Mouse (Mus musculus): Measurements from ENCODE around the gene Slc8a1.

Slc8a1 gene

DNA sequence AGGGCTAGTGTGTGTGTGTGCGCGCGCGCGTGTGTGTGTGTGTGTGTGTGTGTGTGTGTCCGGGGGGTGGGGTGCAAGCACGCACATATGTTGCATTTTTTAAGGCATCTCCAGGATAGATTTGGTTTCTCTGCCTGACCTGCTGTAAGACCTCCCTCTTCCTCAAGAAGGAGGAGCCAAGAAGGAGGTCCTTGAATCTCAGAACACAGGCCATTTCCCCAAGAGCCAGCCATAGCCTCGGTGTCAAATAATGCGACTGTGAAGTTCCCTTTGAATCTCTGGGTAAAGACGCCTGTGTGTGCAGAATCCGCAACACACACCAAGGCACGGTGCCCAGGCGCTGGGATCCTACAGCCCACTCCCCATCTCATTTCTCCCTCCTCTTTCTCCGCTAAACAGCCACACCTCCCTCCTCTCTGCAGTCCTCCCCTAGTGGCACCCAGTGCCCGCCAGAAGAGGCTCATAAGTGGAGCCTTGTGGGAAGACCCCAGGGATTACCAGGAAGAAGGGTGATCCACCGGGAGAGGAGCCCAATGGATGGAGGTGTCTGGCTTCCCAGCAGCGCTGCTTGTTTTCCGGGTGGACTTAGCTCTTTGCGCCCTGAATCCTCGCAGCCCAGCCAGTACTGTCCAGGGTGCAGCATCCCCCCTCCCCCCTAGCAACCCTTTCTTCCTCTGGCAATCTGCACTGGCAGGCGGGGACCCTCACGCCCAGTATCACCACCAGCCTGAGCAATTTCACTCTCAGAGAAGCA, 68.9 kb downstream of the Slc8a1 start:
- DNase-seq, result no peak

DNA sequence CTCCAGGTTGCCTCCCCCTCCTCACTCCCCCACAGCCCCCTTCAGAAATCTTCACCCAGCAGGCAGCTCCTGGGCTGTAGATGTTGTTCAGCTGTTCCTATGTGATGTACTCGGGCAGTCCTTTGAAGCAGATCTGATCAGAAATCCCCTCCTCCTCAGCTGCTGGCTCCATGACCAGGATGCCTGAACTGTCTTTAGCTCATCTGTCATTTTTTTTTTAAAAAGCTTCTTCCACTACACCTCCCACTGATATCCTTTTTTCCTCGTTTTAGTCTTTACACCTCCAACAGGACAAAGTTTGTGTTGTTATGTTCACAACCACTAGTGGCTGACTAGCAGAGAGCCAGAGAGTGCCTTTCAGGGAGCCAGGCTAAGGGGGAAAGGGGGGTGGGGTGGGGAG, 69.7 kb downstream of the Slc8a1 start:
- no peak for DNase-seq

DNA sequence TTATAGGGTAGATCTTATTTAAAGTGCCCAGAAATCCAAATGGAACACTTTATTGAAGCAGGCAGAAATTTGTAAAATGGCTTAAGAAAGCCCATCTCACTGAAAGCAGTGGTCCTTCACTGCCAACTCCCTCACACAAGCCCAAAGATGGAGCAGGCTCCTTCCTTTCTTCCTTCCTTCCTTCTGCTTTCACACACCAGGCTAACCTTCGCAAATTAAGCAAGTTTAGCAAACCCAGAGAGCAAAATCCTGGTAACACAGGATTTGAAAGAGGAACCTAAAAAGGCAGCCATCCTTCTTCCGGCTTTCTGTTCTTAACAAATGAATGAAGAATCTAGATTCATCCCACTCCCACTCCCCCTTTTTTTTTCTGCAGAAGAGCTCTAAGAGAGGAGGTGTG, 70.2 kb downstream of the Slc8a1 start:
- DNase-seq, result no peak

DNA sequence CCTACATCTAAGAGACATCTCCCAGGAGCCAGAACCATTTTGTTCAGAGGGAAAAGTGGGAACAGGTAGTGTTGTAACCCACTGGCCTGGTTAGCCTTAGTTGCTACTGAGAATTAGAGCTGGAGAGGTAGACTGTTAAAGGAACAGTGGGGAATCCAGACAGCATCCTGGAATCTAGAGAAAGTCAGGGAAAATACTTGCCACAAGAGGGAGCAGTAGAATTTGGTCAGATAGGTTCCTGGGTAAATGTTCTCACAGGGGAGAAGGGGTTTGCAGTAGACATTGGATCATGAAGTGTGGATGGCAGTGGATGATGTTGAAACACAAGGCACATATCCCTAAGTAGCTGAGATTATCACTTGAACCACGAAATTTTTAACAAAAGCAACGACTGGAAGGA, 71.6 kb downstream of the Slc8a1 start:
- DNase-seq, result no peak

DNA sequence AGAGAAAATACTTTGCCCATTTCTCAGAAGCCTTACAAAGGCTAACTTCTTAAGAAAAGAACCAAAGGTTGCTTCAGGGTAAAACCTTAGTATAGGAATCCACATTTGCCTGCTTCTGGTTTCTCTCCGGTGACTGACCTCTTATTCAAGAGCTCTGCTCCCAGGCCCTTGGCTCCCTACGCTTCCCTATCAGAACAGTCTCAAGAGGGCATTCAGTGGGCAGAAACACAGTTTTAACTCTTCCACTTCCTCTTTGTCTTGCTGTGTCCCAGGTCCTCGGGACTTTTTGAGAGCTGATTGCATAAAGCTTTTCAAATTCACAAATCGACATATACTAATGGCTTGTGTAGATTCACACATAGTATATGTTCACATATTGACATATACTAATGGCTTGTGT, 73.3 kb downstream of the Slc8a1 start:
- DNase-seq, result no peak

DNA sequence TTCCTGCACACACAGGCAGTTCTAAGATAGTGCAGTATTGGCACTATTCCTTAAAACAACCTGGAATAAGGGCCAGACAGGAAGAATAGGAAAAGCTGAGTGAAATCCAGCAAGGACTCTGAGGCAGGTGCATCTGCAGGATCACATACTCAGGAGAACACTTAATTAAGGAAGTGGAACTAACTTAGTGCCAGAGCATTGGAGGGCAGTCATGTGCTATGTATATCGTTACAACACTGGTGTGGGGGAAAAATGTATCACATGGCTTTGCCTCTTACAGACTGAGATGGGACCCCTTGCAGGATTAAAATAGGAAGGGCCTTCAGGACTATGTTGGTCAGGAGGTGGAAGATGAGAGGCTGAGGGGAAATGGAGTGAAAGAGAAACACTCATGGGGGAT, 80.3 kb downstream of the Slc8a1 start:
- DNase-seq, result no peak

DNA sequence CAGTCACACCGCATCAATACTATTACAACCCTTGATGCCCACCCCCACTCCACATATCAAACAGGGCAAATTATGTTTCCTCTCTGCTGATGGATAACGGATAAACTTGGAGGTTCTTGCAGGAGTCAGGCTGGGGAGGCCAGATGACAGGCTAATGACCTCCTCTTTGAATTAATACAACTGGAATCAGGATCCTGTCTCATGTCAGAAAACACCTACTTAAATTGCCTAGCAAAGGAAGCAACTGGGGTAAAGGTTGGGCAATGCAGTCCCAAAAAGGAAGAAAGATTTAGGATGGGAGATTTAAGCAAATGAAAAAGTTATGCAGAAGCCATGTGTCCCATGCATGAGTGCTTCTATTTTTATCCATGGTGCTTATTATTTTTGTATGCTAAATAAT, 83.6 kb downstream of the Slc8a1 start:
- DNase-seq, result no peak

DNA sequence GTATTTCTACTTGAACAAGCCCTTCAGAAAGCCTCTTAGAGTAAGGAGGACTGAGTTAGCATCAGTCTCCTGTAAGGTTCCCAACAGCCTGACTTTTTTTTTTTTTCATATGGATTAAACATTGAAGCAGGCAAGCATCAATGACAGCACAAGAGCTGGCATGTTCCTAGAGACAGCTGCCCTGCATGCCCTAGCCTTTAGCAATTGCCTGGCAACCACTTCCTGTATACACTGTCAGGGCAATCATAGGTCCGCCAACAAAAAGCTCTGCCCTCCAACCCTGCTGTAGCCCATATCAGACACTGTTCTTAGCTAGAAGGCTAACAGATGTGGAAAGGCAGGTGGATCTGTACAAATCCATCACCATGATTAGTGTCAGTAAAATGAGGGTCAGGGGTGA, 85.2 kb downstream of the Slc8a1 start:
- DNase-seq, result no peak

DNA sequence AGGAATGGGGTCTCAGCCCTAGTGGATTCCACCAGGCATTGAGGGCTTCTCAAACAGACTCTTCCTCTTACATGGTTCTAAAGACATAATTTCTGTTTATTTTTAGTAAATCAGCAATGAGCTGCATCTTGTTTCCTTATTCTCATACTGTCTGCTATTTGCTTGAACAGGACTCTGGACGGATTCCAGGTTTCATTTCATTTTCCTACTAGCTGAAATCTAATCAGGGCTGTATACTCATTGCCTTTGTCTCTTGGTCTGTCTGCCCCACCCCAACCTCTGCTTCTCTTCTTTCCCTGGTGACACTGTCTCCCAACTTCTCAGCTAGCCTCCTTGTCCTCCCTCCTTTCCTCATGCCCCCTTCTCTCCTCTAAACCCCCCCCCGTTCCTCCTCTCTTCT, 101.4 kb downstream of the Slc8a1 start:
- DNase-seq, result no peak

DNA sequence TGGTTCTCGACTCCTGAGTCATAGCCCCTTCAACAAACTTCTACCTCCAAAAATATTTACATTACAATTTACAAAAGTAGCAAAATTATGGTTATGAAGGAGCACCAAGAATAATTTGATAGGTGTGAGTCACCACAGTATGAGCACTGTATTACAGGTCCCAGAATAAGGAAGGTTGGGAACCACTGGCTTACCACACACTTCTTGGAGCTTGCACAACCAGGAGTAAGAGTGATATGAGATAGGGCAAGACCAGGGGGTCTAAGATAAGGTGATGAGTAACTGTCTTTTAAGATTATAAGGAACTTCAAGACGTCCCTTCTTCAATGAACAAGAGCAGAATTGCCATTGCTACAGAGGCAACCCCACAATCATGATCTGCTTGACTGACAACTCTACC, 107.7 kb downstream of the Slc8a1 start:
- no peak for DNase-seq

DNA sequence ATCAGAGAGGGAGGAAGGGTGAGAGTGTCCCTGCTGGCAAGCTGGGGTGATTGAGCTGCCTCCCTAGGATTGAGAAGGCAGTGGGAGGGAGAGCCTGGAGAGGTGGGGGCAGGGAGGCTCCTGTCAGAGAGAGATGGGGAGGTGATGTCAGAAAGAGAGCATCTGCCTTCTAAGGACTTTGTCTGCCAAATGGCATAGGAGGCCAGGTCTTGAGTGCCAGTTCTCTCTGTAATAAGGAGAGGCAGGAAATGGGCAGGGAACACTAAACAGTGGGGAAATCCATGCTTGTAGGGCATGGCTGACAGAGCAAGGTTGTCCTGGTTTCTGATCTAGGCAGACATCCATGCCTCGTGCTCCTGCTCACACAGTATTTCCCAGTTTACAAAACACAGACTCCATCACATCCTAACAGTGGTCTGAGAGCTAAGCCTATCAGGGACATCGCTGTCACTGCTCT, 117.0 kb downstream of the Slc8a1 start:
- DNase-seq, result no peak

DNA sequence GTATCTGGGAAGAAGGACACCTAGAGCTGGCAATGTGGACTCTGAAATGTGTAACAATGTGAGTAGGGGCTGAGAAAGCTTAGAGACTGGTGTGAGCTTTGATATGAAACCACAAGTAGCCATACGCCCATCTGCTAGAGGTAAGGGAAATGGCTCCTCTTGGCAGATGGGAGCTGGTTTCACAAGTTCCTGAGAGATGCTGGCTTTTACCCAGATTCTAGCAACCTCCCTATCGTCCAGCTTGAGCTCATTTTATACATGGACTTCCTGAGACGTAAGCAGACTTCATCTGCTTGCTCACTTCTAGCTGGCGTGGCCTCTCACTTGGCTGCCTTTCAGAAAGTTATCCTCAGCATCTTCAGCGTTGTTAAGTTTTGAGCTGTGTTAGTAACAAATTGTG, 119.7 kb downstream of the Slc8a1 start:
- no peak for DNase-seq

DNA sequence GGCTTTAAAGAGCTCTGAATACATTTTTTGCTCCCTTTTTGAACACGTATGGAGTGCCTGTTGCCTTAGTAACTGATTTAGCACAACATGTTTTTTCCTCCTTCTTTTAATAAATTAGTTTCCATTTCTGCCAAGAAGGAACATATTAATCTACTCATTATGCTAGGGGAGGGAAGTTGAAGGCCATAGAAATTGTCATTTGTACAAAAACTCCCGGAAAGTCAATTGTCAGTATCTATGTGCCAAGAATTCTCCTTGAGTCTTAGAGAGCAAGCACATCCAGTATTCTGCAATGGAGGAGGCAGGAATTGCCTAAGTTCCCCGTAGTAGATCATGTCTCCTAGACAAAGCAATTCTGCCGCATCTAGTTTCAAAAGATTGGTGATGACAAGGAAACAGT, 121.9 kb downstream of the Slc8a1 start:
- no peak for DNase-seq

DNA sequence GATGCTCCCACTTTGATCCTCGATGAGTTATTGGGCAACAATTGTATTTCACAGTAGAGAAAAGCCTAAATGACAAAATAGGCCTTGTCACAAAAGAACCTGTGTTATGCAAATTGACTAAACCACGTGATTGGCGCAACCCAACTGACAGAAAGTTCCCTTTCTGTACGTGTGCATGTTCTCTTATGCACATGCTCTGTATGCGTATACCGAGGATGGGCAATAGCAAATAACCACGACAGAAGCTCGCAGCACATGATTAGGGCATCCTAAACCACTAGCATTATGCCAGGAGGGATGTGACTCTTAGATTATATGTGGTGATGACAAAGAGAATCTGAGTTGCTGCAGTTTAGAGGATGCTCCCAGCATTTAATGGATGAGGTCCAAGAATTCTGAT, 122.8 kb downstream of the Slc8a1 start:
- no peak for DNase-seq

DNA sequence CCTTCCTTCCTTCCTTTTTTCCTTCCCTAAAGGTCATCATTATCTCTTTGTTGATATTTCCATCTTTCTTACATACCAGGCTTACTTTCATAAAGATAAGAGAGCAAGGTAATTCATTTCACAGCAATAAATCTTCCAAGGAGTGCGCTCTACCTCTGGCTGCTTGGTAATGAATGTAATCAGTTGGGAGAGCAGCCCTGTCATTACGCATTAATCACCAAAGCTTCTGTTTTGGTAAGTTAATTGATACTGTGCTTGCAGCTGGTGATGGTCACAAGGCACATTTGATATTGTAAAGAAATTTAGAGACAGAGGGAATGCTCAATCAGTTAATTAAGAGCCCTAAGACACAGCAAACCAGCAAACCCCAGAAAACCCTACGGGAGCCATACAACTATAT, 130.7 kb downstream of the Slc8a1 start:
- no peak for DNase-seq

DNA sequence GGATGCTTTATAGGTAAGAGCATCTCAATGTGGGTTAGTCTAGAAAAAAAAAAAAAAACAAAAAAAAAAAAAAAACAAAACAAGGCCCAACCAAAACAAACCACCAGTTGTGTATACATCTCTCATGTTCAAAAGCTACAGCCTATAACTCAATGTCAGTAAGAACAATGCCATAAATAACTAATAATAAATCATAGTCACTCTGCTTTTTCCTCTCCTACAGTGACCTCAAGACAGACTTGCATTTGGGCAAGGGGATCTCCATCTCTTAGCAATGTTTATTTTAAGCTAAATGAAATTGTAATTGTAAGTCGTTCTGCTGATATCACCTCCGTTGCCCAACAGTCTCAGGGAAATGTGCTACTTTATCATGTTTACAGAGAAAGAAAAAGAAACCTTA, 132.1 kb downstream of the Slc8a1 start:
- no peak for DNase-seq

DNA sequence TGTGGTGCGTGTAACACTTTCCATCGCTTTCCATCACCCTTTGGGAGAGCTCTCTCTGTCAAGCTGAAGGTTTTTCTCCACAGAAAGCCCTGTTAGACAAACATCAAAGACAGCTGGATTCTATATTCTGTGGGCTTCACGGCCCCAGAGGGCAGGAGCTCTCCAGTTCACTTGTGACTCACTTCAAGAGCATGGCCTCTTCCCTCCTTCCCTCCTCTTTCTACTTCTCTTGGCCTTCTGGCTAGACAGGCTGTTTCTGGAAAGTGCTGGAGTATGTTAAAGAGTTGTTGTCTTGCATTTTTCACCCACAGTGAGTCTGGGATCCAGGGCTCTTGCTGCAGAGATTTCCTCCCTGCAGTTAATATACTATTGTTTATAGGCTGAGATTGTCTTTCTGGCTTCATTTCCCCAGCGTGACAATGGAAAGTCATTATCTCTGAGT, 132.9 kb downstream of the Slc8a1 start:
- DNase-seq, result no peak

DNA sequence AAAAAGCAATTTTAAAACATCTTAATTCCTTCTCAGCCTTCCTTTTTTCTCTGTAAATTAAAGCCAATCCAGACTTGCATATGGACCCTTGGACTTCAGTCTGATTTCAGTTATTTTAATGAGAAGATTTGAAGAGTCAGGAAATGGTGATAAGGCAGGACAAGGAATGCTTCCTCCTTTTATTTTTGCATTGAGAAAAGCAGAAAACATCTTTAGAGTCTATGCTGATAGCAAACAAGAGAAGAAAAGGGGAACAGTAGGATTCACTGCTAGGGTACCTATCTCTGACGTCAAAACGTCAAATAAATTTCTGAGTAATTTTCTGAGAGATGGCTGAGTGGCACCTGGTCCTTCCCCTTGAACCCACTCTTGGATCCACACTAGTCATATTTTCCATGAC, 139.1 kb downstream of the Slc8a1 start:
- DNase-seq, result no peak

DNA sequence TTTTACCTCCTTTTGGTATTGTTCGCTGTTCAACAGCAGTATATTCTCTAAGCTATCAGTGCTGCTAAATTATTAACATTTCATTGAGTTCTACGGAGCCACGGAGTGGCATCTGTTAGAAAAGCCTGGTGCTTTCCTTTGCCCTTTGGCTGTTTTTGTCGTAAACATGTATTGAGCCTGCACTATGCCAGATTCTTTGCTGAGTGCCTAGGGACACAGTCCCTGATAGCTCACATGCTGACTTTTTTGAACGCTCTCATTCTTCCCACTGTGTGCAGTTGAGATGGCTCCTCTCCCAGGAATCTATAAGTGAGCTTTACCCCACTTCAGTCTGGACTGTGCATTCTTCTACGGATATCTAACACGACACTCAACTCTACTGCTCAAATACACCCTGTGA, 148.4 kb downstream of the Slc8a1 start:
- DNase-seq, result no peak

DNA sequence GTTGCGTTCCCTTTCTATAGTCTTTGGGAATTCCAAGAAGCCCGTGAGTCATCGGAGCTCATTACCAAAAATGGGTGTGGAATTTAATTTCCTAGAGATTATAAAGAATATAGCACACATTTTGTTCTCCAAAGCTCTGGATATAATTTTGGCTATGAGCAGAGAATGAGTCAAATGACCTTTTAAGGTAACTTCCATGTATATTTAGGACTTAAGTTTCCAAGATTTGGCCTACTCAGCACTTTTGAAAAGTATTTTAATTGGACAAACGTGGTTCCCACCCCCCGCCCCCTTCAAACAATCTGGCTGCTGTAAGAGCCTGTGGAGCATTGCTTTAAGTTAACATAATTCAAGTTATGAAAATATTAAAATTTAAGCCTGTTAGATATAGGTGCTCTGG, 151.4 kb downstream of the Slc8a1 start:
- no peak for DNase-seq

DNA sequence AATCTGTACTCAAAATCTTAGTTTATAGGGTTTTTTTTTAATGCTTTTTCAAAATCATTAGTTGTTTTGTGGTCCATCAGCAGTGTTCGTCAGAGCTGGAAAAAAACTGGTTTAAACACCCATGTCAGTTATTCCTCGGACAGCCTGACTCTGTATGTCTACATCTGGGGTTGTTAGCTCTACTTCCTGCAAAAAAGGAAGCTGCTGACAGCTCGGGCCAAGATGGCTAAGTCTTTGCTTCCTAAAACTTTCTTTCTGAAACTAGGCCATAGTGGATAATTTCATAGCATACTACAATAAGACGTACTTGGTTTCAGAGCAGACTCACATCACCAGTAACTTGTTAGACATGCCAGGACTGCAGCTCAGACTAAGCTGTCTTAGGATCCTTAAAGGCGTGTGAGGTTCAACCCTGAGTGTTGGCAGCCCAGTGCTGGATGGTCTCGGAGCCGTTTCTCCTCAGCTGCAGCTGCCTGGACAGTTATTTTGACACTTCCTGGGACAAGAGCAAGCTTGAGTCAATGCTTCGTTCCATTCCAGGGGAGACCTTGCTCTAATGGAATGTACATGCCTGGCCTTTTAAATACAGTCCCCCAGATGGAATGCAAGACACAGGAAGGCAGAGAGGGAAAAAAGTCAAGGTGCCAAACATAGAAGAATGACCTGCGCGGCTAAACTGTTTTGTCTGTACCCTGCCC, 158.3 kb downstream of the Slc8a1 start:
- DNase-seq, result no peak

DNA sequence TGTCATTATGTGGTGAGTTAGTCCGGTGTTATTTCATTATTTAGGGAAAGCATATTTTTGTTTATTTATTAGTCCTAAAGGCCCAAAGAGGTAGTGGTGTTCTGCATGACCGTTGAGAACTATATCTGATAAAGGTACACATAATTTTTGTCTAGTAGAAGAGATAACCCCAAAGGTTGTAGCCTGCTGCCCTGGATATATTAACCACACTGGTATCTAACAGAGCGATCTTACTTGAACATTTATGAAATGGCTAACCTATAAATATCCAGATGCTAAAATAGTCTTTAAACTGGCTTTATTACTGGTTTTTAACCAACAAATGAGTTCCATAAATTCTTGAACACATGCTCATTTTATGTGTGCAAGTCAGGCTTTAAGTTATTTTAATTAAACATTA, 161.3 kb downstream of the Slc8a1 start:
- DNase-seq, result no peak

DNA sequence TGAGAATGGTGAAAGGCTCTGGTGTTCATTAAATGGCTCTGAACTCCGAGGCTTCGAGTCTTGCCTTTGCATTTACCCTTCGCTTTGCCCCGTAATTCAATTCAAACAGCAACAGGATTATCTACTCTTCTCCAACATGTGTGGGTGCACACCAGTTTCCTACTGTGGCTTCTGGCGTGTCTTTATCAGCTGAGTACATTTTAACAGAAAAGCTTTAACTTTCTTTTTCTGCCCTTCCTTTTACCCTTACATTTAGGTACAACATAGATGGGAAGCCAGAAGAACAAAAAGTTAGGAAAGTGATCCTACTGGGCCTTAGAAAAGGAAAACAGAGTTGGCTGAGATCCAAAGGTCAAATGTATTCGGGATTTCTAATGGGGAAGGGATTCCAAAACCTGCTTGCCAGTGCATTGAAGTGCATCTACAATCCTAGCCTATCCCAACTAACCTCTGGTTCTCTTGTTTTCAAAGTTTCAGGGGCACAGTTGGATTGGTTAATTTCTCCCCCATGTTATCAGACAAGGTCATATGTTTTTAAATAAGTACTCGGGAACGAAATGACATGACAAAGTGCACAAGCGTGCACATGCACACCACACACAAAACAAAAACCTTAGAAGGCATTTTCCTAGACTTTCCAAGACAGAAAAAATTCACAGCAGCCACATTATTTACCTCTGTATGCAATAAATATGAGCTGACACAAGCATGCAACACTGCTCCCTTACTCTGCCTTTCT, 172.4 kb downstream of the Slc8a1 start:
- DNase-seq, result no peak
